Mouse (Mus musculus) cortical plate, adult 2 months (tissue): ENCODE results near the gene Hist1h4a.
"Not testable (repeated sequence)": the region's sequence is repeated elsewhere in the genome, so short reads cannot be mapped to it uniquely, and the experiment has no call there.

Source experiments
- CTCF ChIP-seq: fragments of 200-500 bp; IDR thresholded peaks from 2 replicates; pipeline ENCODE4 v1.5.1; 2011; ENCODE audit warnings: mild to moderate bottlenecking, control low read depth, low read length; ENCODE audit not compliant: insufficient read depth; ENCODE audit errors: extremely low read depth
- POLR2A ChIP-seq: fragments of 200-500 bp; IDR thresholded peaks from 2 replicates; pipeline ENCODE4 v1.6.1; 2011; ENCODE audit warnings: mild to moderate bottlenecking, low read length, control low read depth; ENCODE audit not compliant: insufficient read depth; ENCODE audit errors: extremely low read depth

DNA sequence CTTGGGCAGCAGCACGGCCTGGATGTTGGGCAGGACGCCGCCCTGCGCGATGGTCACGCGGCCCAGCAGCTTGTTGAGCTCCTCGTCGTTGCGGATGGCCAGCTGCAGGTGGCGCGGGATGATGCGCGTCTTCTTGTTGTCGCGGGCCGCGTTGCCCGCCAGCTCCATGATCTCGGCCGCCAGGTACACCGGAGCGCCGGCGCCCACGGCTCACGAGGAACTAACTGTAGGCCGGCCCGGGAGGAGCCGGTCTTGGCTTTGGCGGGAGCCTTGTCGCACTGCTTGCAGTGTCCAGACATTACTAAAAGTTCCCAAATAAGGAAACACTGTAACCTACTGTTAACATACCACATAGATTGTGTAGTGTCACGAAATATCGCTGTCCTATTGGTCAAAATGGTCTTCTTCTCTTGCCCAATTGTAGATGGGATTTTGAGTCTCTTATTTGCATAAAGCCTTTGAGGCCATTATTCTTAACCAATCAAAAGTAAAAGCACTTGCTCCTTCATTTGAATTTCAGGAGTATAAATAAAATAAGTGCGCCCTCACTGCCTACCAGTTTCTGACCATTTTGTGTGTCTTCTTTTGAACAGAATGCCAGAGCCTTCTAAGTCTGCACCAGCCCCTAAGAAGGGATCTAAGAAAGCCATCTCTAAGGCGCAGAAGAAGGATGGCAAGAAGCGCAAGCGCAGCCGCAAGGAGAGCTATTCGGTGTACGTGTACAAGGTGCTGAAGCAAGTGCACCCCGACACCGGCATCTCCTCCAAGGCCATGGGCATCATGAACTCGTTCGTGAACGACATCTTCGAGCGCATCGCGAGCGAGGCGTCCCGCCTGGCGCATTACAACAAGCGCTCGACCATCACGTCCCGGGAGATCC, 14.6 kb downstream of the Hist1h4a start, which contains the start of gene Hist1h2bb:
- TF ChIP-seq POLR2A, CTCF: not testable (repeated sequence)
